Mouse (Mus musculus) lung, adult 18-20 months (tissue): ENCODE data around the gene Ramp1.

ENCODE experiments used
- DNase-seq, 2 experiments: peaks; one replicate each; pipeline ENCODE4 v3.0.0; 2022; ENCODE audit warnings: mixed read lengths in 2 of 2

Ramp1 gene

GRCm38 (mm10) chr1:91241249-91241648, 61.6 kb downstream of the Ramp1 start:
- no peak for DNase-seq

- peak; percentile 49 to 76 for DNase-seq
These were observed 68.6 kb downstream of the Ramp1 start for GRCm38 (mm10) chr1:91248242-91248641.

- no peak for DNase-seq
These were observed 69.3 kb downstream of the Ramp1 start for GRCm38 (mm10) chr1:91248970-91249369.

DNA sequence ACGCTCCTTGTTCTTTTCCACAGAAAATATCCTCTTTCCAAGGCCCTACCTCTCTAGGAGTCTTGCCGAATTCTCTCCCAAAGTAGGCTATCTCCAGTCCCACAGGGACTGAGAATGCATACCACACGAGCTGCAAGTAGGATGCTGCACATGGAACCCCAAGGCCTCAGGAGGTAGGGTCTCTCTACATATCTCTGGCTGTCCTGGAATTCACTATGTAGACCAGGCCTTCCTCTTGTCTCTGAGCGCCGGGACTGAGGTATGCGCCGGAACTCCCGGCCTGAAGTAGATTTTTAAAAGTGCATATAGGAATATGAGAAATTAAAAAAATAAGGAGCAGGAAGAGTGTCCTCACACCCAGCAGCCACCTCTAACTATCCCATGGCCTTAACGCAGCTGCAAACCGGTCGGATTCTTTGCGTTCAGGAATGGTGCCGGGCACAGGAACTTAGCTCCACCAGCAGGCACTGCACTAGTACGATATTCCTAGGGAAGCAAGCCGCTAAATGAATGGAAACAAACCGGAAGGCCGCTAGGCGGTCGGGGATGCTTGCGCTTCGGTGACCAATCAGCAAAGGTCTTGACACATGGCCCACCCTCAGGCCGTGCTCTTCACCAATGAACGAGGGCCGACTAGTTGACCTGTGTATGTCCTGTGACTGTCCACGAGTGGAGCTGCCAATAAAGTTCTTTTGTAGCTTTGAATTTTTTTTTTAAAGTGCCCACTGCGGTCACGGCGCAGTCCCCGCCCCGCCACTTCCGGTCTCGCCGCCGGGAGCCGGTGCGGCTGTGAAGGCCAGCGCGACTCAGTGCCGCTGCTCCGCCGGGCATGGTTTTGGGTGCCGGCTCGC, 70.2 kb downstream of the Ramp1 start, which contains the start of gene Ube2f:
Ube2f (plus strand) TSS at position 741 of the 851 bp plus-strand sequence.
- DNase-seq, result peak; percentile 96

- DNase-seq, result peak; percentile 24 to 33
These were observed 71.0 kb downstream of the Ramp1 start for GRCm38 (mm10) chr1:91250415-91251147.

- peak in 1 of 2 experiments; percentile 28 for DNase-seq
These were observed 71.6 kb downstream of the Ramp1 start for GRCm38 (mm10) chr1:91251148-91251650.

- no peak for DNase-seq
These were observed 72.3 kb downstream of the Ramp1 start for GRCm38 (mm10) chr1:91251927-91252326.

- peak in 1 of 2 experiments; percentile 49 for DNase-seq
These were observed 78.3 kb downstream of the Ramp1 start for GRCm38 (mm10) chr1:91257918-91258317.

- no peak for DNase-seq
These were observed 80.2 kb downstream of the Ramp1 start for GRCm38 (mm10) chr1:91259794-91260193.

GRCm38 (mm10) chr1:91262508-91262907, 82.9 kb downstream of the Ramp1 start:
- DNase-seq, result no peak

GRCm38 (mm10) chr1:91272260-91272659, 92.6 kb downstream of the Ramp1 start:
- no peak for DNase-seq
